Mouse (Mus musculus): ENCODE measurements around the gene Rsbn1. TPM values are rescaled to one million over a fixed set of nuclear protein-coding genes. Genes with fewer than 3 reads are reported as not detected.
A peak's percentile ranks its signal among the peaks of the same experiment; 100 is the strongest.

Gene Rsbn1
- polyA plus RNA-seq, 1 experiment from 2014 or later: 5.2 TPM

- no peak overlapping the region for H3K9ac ChIP-seq
- no peaks in the 10 kb centered on the region for H3K27me3 ChIP-seq (replicated peaks)
- H3K4me1 ChIP-seq: no peaks in the 10 kb centered on the region
- no peak for ATAC-seq (ENCODE audit: extremely low read depth, insufficient number of reproducible peaks, low FRiP score, low TSS enrichment)
- 82% methylated on average over 3 of the region's 3 CpGs for WGBS
- H3K36me3 ChIP-seq: peaks cover 48% of the 10 kb centered on the region
- no peak overlapping the region for H3K27ac ChIP-seq (replicated peaks)
- no peak overlapping the region for H3K4me2 ChIP-seq
- no peak overlapping the region for H3K4me3 ChIP-seq
- H3K9me3 ChIP-seq: no peaks in the 10 kb centered on the region
These were observed 46.7 kb downstream of the Rsbn1 start for GRCm38 (mm10) chr3:103960622-103961021.

- Histone ChIP-seq H3K9me3 (no peaks in the 10 kb centered on the region), H3K36me3 (peaks cover 35% of the 10 kb centered on the region), H3K4me3 (peak overlapping the region; percentile 81), H3K27ac (replicated peaks) (peak overlapping the region; percentile 91), H3K9ac (peak overlapping the region; percentile 86), H3K4me1 (peaks cover 18% of the 10 kb centered on the region), H3K27me3 (replicated peaks) (no peaks in the 10 kb centered on the region), H3K4me2 (peak overlapping the region; percentile 74)
- WGBS: 33% methylated on average over 2 of the region's 2 CpGs
- ATAC-seq (ENCODE audit: extremely low read depth, insufficient number of reproducible peaks, low FRiP score, low TSS enrichment): no peak
These were observed 53.3 kb downstream of the Rsbn1 start for GRCm38 (mm10) chr3:103967231-103967630.

GRCm38 (mm10) chr3:103967861-103968691 lies 54.2 kb downstream of the Rsbn1 start, which contains the start of gene Phtf1:
TSS of gene Phtf1 (plus strand) at chr3:103968110.
- Histone ChIP-seq H3K9ac (peak within 1 kb of the TSS; percentile 86), H3K4me2 (peak within 1 kb of the TSS; percentile 74), H3K27me3 (replicated peaks) (no peaks in the 10 kb centered on the region), H3K4me1 (peaks cover 18% of the 10 kb centered on the region), H3K9me3 (no peaks in the 10 kb centered on the region), H3K36me3 (peaks cover 32% of the 10 kb centered on the region), H3K4me3 (peak within 1 kb of the TSS; percentile 81), H3K27ac (replicated peaks) (peak within 1 kb of the TSS; percentile 91)
- WGBS: under 1% methylated on average over 64 of the region's 70 CpGs
- ATAC-seq (ENCODE audit: extremely low read depth, insufficient number of reproducible peaks, low FRiP score, low TSS enrichment): peak; percentile 85

- Histone ChIP-seq H3K4me3 (peak overlapping the region; percentile 81), H3K9ac (peak overlapping the region; percentile 86), H3K36me3 (peaks cover 32% of the 10 kb centered on the region), H3K9me3 (no peaks in the 10 kb centered on the region), H3K4me2 (peak overlapping the region; percentile 74), H3K4me1 (peaks cover 18% of the 10 kb centered on the region), H3K27ac (replicated peaks) (peak overlapping the region; percentile 91), H3K27me3 (replicated peaks) (no peaks in the 10 kb centered on the region)
- under 1% methylated on average over 19 of the region's 24 CpGs for WGBS
- ATAC-seq (ENCODE audit: extremely low read depth, insufficient number of reproducible peaks, low FRiP score, low TSS enrichment): no peak; the same call in 1 of the 2 replicates
These were observed 54.8 kb downstream of the Rsbn1 start for GRCm38 (mm10) chr3:103968701-103969100.

- Histone ChIP-seq H3K9me3 (no peaks in the 10 kb centered on the region), H3K27me3 (replicated peaks) (no peaks in the 10 kb centered on the region), H3K4me1 (peaks cover 18% of the 10 kb centered on the region), H3K36me3 (peaks cover 32% of the 10 kb centered on the region), H3K4me2 (no peak overlapping the region), H3K4me3 (no peak overlapping the region), H3K27ac (replicated peaks) (no peak overlapping the region), H3K9ac (no peak overlapping the region)
- ATAC-seq (ENCODE audit: extremely low read depth, insufficient number of reproducible peaks, low FRiP score, low TSS enrichment): no peak
- 93% methylated on average over 2 of the region's 2 CpGs for WGBS
These were observed 57.2 kb downstream of the Rsbn1 start for GRCm38 (mm10) chr3:103971157-103971556.

- 69% methylated on average over 4 of the region's 4 CpGs for WGBS
These were observed 70.6 kb downstream of the Rsbn1 start for GRCm38 (mm10) chr3:103984556-103984955.

GRCm38 (mm10) chr3:103985194-103985593 lies 71.3 kb downstream of the Rsbn1 start:
- 96% methylated on average over 2 of the region's 2 CpGs for WGBS
- Histone ChIP-seq H3K4me2 (no peak overlapping the region), H3K4me1 (no peaks in the 10 kb centered on the region), H3K27me3 (replicated peaks) (no peaks in the 10 kb centered on the region), H3K9me3 (no peaks in the 10 kb centered on the region), H3K36me3 (peaks cover 72% of the 10 kb centered on the region), H3K9ac (no peak overlapping the region), H3K27ac (replicated peaks) (no peak overlapping the region), H3K4me3 (no peak overlapping the region)
- ATAC-seq (ENCODE audit: extremely low read depth, insufficient number of reproducible peaks, low FRiP score, low TSS enrichment): no peak

More at GRCm38 (mm10) chr3:103984556-103984955, 70.6 kb downstream of the Rsbn1 start:
- H3K27ac ChIP-seq (replicated peaks): no peak overlapping the region
- peaks cover 66% of the 10 kb centered on the region for H3K36me3 ChIP-seq
- H3K9me3 ChIP-seq: no peaks in the 10 kb centered on the region
- no peak overlapping the region for H3K4me2 ChIP-seq
- H3K4me3 ChIP-seq: no peak overlapping the region
- no peaks in the 10 kb centered on the region for H3K27me3 ChIP-seq (replicated peaks)
- no peak overlapping the region for H3K9ac ChIP-seq
- no peak for ATAC-seq (ENCODE audit: extremely low read depth, insufficient number of reproducible peaks, low FRiP score, low TSS enrichment)
- no peaks in the 10 kb centered on the region for H3K4me1 ChIP-seq

GRCm38 (mm10) chr3:103987831-103988432 lies 74.0 kb downstream of the Rsbn1 start:
- Histone ChIP-seq H3K4me1 (no peaks in the 10 kb centered on the region), H3K9ac (no peak overlapping the region), H3K9me3 (no peaks in the 10 kb centered on the region), H3K27me3 (replicated peaks) (no peaks in the 10 kb centered on the region), H3K27ac (replicated peaks) (no peak overlapping the region), H3K36me3 (peaks cover 82% of the 10 kb centered on the region), H3K4me3 (no peak overlapping the region), H3K4me2 (no peak overlapping the region)
- ATAC-seq (ENCODE audit: extremely low read depth, insufficient number of reproducible peaks, low FRiP score, low TSS enrichment): no peak
- WGBS: 54% methylated on average over 5 of the region's 5 CpGs

- H3K9ac ChIP-seq: no peak overlapping the region
- no peak overlapping the region for H3K4me3 ChIP-seq
- ATAC-seq (ENCODE audit: extremely low read depth, insufficient number of reproducible peaks, low FRiP score, low TSS enrichment): no peak
- no peaks in the 10 kb centered on the region for H3K4me1 ChIP-seq
- no peak overlapping the region for H3K4me2 ChIP-seq
- 60% methylated on average over 4 of the region's 4 CpGs for WGBS
- peaks cover 80% of the 10 kb centered on the region for H3K36me3 ChIP-seq
- H3K27ac ChIP-seq (replicated peaks): no peak overlapping the region
- H3K9me3 ChIP-seq: no peaks in the 10 kb centered on the region
- no peaks in the 10 kb centered on the region for H3K27me3 ChIP-seq (replicated peaks)
These were observed 75.4 kb downstream of the Rsbn1 start for GRCm38 (mm10) chr3:103989352-103989751.

- WGBS: 86% methylated on average over 3 of the region's 3 CpGs
These were observed 77.4 kb downstream of the Rsbn1 start for GRCm38 (mm10) chr3:103991271-103991670.

GRCm38 (mm10) chr3:103998724-103999123 lies 84.8 kb downstream of the Rsbn1 start:
- H3K4me3 ChIP-seq: no peak overlapping the region
- H3K36me3 ChIP-seq: peaks cover 72% of the 10 kb centered on the region
- no peaks in the 10 kb centered on the region for H3K27me3 ChIP-seq (replicated peaks)
- H3K9ac ChIP-seq: no peak overlapping the region
- H3K4me1 ChIP-seq: peaks cover 4% of the 10 kb centered on the region; the same call in 1 of the 2 replicates
- 83% methylated on average over 4 of the region's 4 CpGs for WGBS
- H3K4me2 ChIP-seq: no peak overlapping the region
- ATAC-seq (ENCODE audit: extremely low read depth, insufficient number of reproducible peaks, low FRiP score, low TSS enrichment): no peak
- H3K9me3 ChIP-seq: no peaks in the 10 kb centered on the region
- no peak overlapping the region for H3K27ac ChIP-seq (replicated peaks)

More at GRCm38 (mm10) chr3:103991271-103991670, 77.4 kb downstream of the Rsbn1 start:
- H3K9ac ChIP-seq: no peak overlapping the region
- H3K4me1 ChIP-seq: peaks cover 4% of the 10 kb centered on the region; the same call in 1 of the 2 replicates
- H3K4me2 ChIP-seq: no peak overlapping the region
- H3K9me3 ChIP-seq: no peaks in the 10 kb centered on the region
- no peaks in the 10 kb centered on the region for H3K27me3 ChIP-seq (replicated peaks)
- ATAC-seq (ENCODE audit: extremely low read depth, insufficient number of reproducible peaks, low FRiP score, low TSS enrichment): no peak
- H3K36me3 ChIP-seq: peaks cover 81% of the 10 kb centered on the region
- H3K27ac ChIP-seq (replicated peaks): no peak overlapping the region
- no peak overlapping the region for H3K4me3 ChIP-seq
